Mouse (Mus musculus) layer of hippocampus, postnatal 36 days (tissue): ENCODE results near the gene Sp100. TPM values are rescaled to one million over a fixed set of nuclear protein-coding genes. Genes with fewer than 3 reads are reported as not detected.
A peak's percentile ranks its signal among the peaks of the same experiment; 100 is the strongest.

Source experiments
- DNase-seq, 2 experiments: peaks; one replicate each; pipeline ENCODE4 v3.0.0; 2022
- total RNA-seq, 2 experiments: library from RNA; stranded (reverse); gene quantifications; 2 replicates each; pipeline ENCODE4 v1.2.3; 2021

Sp100 gene
- total RNA-seq, 2 experiments from 2014 or later: 2.6 to 3.0 TPM

DNA sequence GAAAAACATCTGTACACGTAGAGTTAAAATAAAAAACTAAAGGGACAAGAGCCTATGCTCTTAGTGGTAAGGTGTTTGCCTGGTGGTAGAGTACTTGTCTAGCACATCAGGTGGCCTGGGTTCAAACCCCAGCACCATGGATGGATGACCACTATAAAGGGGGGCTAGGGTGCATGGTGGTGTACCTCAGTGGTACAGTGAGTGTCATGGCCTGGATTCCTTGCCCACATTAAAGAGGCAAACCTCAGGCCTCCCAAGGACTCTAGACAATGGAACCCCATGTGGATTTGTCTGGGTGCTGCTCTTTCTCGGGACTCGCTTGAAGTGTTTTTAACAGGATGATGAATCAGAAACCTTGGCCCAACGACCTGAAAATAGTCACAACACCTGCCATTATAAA lies 52.7 kb downstream of the Sp100 start:
- no peak for DNase-seq

DNA sequence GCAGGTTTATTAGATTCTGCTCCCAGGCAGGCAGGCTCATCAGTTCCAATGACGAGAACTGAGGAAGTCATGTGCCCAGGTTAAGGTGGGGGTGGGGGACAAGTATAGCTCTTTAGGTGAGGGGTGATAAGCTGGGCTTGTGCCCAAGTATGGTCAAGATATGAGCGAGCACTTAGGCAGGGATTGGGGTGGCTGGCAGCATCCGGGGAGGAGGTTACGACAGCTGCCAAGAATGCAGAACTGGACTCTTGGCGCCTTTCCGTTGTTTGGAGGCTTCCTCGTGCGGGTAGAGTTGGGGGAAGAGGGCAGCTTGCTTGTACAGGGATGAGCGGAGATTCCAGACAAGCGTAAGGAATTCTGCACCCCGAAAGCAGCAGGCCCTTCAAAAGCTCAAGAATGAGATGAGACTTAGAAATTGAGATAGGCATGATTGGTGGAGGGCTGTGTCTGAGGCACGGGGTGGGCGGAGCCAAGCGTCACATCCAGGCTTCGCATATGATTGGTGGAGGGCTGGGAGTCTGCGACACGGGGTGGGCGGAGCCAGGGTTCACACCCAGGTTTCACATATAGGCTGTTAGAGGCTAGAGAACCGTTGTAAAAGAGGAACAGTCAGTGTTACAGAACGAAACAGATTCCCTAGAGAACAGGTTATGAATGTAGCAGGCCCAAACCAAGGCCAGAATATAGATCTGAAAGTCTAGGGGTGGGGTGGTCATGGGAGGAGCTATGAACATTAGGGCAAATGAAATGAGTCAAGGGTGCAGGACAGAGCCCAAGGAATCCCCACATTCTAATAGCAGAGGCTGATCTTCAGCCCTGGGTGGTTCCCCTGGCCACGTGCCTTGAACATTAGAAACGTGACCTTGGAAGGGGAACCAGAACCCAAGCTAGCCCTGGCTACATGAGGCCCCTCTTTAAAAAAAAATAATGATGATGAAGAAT lies 53.7 kb downstream of the Sp100 start:
- DNase-seq: peak; percentile 20 to 47

DNA sequence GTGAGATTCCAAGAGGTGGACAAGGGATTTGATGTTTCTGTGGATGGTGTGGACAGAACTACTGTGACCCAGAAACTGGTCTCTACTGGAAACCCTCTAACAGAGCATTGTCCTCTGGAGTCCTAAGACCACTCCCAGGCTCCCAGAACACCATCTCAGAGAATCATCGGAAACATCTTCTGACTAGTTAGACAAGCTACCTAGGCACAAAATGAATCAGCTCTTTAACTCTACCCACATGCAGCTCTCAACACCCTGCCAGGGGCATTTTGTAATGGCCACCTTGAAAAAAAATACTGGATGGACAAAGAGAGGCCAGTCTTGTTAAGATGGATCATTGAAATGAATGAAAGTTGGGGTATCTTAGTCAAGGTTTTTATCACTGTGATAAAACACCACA lies 55.8 kb downstream of the Sp100 start:
- DNase-seq: no peak

DNA sequence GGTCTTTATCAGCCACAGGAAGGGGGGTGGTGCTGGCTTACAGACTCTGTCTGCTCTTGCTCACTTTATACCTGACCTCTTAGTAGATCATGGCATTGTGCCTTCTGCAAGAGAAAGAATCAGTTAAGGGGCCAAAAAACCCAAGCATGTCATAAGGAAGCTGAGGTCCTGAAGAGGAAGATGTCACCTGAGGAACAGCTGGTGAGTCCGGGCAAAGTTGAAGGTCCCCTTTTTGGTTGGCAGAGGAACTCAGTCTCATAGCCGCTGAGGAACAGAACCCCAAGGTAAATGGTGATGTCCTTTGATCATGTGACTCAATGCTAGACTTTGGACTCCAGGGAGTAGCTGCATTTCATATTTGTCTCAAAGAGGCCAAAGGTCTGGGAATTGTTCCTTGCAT lies 57.0 kb downstream of the Sp100 start:
- DNase-seq: no peak

DNA sequence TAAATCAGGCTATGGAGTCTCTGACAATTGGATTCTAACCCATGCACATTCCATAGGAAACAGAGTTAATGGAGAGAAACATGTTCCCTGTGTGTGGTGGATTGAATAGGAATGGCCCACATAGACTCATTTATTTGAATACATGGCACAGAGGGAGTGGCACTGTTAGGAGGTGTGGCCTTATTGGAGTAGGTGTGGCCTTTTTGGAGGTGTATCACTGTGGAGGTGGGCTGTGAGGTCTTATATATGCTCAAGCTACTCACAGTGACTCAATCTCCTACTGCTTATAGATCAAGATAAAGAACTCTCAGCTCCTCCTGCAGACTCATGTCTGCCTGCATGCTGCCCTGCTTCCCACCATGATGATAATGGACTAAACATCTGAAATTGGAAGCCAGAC lies 64.7 kb downstream of the Sp100 start:
- DNase-seq: no peak

DNA sequence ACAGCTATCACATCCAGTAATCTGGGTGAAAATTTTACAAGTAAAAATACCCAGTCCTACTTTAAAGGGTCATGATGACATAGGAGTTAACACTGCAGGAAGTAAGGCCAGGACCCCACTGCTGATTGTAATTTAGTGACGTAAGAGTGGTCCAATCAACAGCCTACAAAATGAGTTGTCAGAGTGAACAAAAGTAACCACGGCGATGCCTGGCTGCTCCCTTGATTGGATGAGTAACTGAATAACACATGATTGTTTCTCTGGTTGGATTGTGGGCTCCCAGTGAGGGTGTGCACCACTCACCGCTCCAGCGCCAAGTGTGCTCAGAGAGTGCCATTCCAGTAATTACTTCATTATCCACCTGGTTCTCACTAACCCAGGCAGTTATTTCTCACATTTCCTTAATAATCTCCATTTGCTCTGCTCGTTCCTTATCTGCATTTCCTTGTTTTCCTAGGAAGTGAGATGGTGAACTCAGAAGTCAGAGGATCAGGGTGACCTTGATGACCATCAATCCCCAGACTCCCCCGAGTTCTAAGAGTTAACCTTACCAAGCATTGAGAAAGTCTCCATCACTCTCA lies 66.7 kb downstream of the Sp100 start:
- DNase-seq: no peak

DNA sequence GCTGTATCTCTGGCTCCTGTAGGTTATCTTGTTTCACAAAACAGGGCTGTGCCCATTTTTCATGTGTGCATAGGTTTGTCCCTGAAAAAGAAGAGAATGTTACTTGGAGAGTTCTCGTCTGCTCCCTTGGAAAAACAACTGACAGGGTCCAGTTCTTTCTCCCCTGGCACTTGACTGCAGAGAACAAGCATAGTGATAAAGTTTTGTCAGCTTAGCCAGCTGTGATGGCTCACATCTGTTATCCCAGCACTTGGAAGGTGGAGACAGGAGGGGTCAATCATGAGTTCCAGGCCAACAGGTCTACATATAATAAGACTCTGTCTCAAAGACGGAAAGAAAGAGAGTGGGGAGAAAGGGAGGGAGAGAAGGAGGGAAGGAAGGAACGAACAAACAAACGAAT lies 69.3 kb downstream of the Sp100 start:
- DNase-seq: no peak

DNA sequence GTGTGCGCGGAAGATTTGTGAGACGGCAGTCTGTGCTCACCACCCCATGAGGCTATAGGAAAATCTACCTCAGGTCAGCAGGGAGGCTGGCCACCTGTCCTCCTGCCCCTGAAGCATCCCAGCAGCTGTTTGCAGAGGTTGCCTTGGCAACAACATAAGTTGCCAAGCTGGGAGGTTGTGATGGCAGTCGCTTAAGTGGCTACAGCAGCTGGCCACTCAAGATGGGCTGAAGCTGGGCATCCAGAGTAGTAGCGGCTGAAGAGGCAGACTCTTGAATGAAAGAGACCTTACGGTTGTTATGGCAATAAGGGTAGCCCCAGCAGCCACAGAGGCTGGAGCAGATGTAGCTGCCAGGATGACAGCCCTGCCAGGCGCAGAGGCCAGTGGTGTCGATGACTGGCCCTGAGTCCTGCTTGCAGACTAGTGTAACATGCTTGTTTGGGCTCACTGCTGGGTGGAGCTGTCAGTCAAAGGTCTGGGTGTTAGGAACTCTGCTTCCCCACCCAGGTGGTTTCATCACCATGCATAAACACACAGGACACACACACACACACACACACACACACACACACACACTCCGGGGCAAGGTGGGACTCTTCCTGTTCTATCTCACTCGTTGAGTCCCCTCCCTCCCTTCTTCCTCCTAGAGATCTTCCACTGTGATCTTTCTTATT lies 70.6 kb downstream of the Sp100 start:
- DNase-seq: no peak

DNA sequence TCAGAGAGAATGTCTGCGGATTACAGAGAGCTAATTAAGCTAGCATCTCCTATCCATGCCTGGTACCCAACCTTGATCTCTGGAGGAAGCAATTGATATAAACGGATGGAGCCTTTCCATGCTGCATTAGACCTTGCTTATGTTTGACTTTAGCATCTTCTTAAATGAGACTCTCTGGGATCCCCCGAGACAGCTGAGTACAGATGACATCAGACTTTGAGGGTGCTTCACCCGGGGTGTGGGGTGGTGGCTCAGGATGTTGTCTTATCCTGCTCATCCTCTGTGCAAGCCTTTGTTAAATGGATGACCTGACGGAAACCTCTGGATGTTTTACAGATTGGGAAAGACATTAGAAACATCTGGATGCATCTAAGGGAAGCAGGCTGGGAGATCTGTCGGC lies 80.7 kb downstream of the Sp100 start:
- DNase-seq: no peak

DNA sequence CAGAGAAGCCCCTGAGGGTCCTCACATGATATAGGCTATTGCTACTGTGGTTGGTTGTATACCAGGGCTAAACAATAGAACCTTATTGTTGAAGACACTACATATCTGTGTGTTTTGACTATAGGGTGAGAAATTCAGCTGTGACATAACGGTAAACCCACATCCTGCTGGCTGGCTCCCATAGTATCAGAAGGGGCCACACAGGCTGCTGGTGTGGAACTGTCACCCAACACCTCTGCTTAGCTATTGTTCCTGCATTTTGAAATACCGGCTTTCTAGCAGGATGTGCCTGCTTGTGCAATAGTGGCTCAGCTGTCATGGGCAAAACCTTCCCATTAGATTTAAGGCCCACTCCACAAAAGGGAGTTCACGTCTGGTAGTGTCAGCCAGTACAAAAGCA lies 82.8 kb downstream of the Sp100 start:
- DNase-seq: no peak

DNA sequence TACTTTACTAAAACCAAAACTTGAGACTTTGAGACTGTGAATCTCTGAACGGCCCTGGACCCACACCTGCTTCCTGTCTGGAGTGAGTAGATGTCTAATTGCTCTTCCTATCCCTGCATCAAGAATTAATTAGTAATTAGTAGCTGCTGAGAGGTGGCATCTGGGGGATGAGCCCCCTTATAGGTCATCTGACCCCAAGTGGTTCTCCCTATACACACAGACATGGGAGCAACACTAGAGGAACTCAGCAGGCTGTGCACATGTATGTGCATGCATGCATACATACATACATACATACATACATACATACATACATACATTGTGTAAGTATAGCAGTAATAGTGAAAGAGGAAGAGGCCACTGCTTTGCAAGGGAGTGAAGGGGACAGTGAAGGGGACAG lies 84.7 kb downstream of the Sp100 start:
- no peak for DNase-seq

DNA sequence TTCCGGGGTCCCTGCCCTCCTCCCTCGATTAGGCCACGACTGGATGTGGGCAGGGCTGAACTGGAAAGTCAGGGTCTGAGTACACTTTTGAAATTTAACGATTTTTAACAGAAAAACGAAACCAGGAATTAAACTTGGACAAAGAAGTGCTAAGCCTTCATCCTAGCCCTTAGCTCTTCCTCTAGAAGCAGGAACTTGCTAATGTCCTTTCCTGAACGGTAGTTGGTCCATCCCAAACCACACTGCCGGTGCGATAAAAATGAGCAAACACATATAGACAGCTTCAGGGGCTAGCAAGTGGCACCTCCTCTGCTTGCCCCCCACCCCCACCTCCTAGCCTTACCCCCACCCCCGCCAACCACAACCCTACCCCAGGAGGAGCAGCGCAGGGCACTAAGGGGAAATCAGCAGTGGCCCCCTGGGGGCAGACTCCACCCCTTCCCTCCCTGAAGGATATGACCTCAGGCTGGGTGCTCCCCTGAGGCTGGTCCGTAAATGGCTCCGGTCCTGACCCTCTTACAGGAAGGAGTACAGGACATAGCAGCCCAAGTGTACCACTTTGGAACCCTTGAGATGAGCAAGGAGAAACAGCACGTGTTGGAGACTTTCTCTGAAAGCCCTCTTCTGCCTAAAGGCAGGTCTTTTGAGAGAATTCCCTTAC lies 85.8 kb downstream of the Sp100 start:
- no peak for DNase-seq

DNA sequence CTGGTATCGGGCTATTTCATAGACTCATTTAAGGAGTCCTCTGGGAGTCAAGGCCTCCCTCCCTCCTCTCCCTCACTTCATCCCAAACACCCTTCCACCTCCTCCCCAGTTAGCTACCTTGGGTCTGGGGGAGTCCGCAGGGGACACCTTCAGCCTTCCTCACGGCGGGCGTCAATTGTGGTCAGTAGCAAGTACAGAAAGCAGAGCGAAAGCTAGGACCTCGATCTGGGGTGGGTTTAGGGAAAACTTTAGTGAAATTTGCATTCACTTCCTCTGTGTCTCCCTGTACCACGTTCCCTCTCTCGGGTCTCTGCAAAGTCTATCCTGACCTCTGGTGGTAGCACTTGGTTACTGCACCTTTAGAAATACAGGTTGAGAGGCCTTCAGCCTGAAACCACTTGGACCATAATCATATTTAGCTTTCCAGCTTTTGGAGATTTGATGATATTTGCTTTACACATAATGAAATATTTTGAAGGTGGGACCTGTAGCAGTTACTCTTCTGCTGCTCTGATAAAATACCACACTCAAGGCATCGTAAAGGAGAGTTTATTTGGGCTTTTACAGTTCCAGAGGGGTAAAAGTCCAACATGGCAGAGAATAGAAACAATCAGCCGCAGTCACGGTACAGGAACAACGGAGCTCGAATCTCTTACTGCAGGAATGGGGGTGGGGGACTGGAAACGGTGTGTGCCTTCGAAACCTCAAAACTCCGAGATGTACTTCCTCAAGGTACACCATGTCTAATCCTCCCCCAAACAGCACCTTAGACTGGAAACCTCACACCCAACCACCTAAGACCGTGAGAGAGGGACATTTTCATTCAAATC lies 86.8 kb downstream of the Sp100 start:
- peak in 1 of 2 experiments; percentile 46 for DNase-seq

DNA sequence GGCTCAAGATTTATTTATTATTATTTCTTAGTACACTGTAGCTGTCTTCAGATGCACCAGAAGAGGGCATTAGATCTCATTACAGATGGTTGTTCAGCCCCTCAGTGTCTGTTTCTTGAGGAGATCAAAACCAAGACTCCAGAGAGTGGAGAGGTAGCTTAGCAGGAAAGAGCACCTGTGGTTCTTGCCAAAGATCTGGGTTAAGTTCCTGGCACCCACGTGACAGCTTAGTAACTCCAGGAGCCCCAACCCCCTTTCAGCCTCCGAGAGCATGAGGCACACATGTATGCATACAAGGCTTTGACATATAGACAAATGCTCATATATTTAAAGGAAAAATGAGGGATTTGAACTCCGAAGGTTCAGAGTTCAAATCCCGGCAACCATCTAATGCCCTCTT lies 89.2 kb downstream of the Sp100 start:
- no peak for DNase-seq

DNA sequence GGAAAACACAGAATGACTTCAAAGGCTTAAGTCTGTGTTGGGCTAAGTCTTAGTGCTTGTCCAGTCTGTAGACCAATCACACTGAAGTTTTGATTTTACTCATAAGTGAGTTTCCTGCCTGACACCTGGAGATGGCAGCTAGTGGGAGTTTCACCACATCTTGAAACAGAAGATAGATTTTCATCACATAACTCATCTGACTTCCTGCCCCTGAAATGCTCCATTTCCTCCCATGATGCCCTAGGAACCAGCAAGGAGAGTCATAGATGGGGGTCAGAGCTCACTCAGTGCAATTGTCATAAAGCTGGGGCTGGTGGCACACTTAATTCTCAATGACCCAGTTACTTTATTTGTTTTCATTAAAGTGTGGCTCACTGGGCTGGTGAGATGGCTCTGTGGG lies 90.0 kb downstream of the Sp100 start:
- DNase-seq: no peak

DNA sequence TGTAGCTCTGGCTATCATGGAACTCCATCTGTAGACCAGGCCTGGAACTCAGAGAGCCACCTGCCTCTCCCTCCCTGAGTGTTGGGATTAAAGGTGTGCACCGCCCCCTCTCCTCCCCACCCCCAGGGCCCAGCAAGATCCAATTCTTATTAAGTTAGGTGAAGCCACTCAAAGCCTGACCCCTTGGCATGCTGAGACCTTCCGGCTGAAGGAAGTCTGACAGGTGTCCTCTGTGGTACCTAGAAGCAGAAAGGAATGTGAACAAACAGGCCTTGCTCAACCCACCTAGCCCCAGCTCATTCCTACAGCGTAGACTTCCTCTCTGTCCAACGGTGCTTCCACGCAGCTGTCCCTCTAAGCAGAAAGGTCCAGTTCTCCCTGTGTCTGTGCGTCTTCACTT lies 91.1 kb downstream of the Sp100 start:
- DNase-seq: no peak

DNA sequence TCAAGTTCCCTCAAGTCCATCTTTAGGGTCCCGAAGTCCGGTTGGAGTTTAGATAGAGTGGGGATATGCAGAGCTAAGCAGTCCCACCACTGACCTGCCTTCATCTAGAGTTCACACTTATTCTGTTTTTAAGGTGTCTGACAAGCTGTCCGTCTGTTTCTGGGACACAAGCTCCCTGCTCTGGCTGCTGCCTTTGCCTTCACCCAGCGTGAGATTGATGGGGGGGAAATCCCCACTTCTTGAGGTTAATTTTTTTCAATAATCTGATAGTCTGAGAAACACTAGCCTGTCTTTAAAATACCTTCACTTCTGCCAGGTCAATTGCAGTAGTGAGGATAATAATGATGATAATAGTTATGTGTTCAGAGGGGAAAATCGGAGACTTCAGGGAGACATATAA lies 92.5 kb downstream of the Sp100 start:
- no peak for DNase-seq

DNA sequence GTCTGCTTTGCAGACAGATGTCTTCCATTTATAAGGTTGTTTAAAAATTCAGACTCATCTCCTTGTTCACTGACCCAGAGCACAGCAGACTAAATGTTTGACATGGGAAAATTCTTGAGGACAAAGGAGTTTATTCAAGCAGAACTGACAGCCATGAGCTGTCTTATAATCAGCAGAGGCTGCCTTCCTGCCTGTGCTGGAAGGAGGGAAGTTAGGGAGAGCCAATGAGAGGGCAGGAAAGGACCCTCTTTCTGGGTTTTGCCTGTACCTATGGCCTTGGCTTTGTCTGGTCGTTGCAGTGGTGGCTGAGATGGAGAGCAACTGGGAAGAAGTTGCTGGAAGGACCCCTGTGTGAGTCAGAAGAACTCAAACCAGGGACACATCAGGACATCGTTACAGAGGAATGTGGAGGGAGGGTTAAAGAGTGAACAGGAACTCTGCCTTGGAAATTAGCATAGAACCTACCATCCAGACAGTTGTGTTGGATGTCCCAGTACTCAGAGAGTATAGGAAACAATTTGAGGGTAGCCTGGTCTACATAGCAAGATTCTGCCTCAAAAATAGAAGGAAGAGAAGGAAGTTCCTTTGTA lies 93.2 kb downstream of the Sp100 start:
- no peak for DNase-seq

DNA sequence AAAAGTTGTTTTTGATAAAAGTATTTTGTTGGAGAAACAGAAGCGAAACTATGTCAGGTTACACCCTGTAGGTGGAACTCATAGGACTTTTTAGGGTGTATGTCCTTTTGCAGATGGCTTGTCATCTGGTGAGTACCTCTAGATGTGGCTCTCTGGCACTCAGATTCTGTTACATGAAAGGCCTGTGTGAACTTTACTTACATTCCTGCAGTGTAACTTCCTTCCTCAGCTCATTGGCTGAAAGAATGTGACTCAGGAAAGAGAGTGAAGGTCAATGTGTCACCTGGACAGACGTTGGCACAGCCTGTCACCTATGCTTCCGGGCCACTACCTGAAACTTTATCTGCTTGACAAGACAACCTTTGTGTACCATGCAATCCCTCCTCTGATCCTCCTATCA lies 94.8 kb downstream of the Sp100 start:
- no peak for DNase-seq

DNA sequence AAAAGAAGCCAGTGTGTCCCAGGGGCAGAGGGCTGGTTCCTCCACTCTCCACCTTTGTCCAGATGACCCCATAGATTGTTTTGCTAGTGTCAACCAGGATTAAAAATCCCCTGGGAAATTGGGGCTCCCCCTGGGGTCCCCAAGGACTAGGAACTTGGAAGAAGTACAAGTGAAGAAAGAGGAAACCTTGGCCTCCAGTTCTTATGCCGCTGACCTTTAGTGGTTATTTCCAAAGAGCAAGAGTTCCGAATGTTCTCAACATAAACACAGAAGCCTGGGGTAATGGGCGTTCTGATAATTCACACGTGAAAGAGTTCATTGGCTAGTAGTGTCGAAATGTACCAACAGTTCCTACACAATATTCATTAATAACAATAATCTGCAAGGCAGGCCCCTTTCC lies 96.7 kb downstream of the Sp100 start:
- no peak for DNase-seq

DNA sequence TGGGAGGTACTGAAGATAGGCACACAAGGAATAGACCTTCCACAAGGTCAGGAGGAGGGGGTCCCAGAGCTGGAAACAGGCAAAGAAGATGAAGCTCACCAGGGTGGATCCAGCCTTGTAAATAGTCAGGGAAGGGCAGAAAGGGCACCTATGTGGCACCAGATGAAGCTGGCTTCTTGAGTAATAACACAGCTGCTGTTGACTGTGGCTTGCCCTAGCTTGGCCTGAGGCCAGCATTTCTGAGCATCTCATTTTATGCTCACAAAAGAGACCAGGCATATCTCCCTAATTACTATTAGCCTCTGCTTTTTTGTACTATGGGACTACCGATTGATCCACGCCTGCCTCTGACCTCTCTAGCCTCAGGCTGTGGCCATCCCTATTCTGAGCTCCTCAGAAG lies 100.0 kb downstream of the Sp100 start:
- no peak for DNase-seq

DNA sequence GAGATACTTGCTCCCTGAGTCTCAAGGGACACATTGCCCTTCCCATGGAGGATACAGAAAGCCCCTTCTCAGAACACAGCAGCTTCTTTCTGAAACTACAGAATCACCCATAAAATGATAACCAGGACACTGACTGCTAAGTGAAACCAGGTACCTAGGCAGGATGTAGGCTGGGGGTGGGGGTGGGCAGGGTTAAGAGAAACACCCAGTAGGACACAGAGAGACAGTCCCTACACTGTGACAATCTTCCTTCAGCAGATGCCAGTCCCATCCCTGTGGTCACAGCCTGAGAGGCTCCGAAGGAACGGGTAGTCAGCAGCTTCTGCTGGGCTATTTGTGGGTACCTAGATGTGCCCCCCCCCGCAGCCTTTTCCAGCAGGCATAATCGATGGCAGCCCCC lies 100.9 kb downstream of the Sp100 start:
- DNase-seq: no peak
